Mouse (Mus musculus) retina, postnatal 1 day (tissue): ENCODE data around the gene Hipk1.
A peak's percentile ranks its signal among the peaks of the same experiment; 100 is the strongest.
"Not testable (repeated sequence)": the region's sequence is repeated elsewhere in the genome, so short reads cannot be mapped to it uniquely, and the experiment has no call there.

Experiments used
- DNase-seq: peaks from one replicate; pipeline ENCODE4 v3.0.0-alpha.2; 2012

Gene Hipk1

DNA sequence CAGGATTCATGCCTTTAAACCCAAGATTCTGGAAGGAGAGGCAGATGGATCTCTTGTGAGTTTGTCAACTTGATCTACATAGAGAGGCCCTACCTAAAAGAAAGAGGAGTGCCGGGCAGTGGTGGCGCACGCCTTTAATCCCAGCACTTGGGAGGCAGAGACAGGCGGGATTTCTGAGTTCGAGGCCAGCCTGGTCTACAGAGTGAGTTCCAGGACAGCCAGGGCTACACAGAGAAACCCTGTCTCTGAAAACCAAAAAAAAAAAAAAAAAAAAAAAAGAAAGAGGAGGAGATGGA is 696 bp upstream of the Hipk1 start:
- DNase-seq: not testable (repeated sequence)

GRCm38 (mm10) chr3:103790346-103791145 is 817 bp downstream of the Hipk1 start:
- DNase-seq: no peak

DNA sequence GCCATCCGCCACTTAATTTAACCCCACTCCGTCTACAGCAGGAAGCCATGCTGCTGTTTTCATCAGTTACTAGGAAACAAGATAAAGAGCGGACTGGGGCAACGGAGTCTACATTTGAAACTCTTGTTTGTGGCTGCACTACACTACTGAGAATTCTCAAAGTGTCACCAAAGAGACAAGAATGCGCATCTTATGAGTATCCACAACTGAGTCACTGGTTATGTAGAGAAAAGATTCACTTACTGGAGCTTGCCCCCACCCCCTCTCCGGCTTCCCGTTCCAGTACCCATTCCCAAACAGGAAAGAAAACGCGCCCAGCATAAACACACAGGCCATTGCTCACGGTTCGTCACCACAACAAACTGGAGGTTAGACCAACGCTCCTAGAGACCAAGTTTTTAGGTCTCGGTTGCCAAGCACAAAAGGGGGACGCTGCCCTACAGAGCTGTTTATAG is 1.4 kb downstream of the Hipk1 start:
- peak; percentile 39 for DNase-seq

GRCm38 (mm10) chr3:103789096-103789495 is 2.3 kb downstream of the Hipk1 start:
- DNase-seq: no peak

DNA sequence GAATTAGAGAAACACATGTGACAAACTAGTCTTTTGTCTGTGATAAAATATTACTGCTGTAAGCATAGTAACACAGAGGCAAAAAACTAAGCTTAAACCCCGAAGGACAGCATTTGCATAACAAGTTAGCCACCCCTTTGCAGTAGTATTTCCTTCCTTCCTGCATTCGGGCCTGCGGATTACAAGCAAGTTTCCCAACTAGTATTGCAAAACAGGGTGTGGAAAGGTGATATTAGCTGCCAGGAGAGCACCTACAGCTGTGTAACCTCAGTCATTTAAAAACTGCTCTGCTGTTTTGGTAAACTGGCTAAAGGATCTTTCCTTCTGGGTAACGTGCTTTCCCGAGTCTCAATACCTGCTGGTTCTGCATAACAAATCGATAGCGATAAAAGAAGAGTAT is 4.1 kb downstream of the Hipk1 start:
- no peak for DNase-seq

- DNase-seq: no peak
These were observed 8.3 kb downstream of the Hipk1 start for GRCm38 (mm10) chr3:103782844-103783609.

DNA sequence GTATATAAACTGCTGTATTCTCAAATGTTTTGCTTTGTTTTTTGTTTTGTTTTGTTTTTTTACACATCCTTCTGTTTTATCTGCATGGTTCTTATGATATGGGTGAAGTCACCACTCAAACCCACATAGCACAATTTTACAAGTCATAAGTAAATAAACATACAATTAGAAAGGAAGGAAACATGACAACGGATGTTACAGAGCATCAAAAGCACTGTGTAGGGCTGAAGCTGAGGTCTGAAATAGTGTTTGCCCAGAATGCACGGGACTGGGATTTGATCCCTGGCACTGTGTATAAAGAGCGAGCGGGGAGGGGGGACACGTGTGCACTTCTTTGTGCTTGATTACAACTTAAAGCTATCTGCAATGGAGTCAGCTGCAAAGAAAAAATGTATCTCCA is 10.6 kb downstream of the Hipk1 start:
- no peak for DNase-seq

GRCm38 (mm10) chr3:103780271-103780670 is 11.1 kb downstream of the Hipk1 start:
- no peak for DNase-seq

GRCm38 (mm10) chr3:103779183-103779582 is 12.2 kb downstream of the Hipk1 start:
- DNase-seq: no peak

- no peak for DNase-seq
These were observed 12.7 kb downstream of the Hipk1 start for GRCm38 (mm10) chr3:103778660-103779059.

- no peak for DNase-seq
These were observed 13.4 kb downstream of the Hipk1 start for GRCm38 (mm10) chr3:103777940-103778339.

DNA sequence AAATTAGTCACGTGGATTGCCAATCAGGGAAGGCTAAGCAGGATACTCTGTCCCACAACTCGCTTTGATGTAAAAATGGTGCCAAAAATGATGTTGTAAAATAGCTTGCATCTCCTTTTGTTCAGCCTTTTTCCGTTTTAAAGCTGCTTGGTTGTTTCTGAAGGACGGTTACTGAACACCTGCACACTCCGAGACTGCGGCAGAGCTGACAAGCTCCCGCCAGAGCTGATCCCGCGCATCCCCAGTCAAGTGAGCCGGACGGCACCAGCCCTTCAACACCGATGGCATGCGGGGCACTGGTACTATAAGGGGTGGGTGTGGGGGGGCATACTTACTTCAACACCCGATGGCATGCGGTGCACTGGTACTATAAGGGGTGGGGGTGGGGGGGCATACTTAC is 17.4 kb downstream of the Hipk1 start:
- DNase-seq: no peak

DNA sequence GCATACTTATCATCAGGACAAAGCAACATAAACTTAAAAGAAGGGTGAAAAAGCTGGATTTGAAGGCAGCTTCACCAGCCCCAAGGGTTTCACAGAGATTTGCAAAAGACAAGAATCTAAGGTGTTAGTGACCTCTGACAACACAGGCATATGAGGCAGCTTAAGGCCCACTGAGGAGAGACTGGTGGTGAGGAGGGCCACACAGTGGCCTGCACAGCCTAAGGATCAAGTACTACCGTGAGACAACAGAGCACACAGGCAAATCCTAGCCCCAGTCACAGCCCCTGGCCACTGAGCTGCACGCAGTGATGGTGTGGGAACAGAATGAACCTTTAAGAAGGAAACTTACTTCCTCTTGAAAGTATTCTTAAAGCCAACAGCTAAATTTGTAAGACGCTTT is 17.9 kb downstream of the Hipk1 start:
- DNase-seq: no peak

GRCm38 (mm10) chr3:103772846-103773245 is 18.5 kb downstream of the Hipk1 start:
- no peak for DNase-seq

- DNase-seq: no peak
These were observed 19.7 kb downstream of the Hipk1 start for GRCm38 (mm10) chr3:103771531-103772130.

DNA sequence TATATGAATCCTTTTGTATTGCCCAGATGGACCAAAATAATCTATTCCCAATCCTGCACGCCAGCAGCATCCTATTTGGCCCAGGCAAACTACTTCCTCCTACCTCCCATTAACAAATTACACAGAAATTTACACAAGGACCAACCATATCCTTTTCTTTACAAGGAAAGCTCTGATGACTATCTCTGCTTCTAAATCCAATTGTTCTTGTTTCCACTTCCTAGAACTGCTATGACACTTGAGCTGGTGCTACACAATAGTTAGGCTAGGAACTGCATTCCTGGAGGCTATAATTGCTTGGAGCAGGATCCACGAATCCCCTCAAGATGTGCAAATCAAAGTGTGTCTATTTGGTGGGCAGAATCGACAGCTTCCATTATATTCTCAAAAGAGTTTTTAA is 24.6 kb downstream of the Hipk1 start:
- no peak for DNase-seq

GRCm38 (mm10) chr3:103759261-103759970 is 31.9 kb downstream of the Hipk1 start:
- no peak for DNase-seq

GRCm38 (mm10) chr3:103758456-103758855 is 32.9 kb downstream of the Hipk1 start:
- DNase-seq: no peak

- DNase-seq: no peak
These were observed 34.4 kb downstream of the Hipk1 start for GRCm38 (mm10) chr3:103756920-103757319.

- no peak for DNase-seq
These were observed 36.0 kb downstream of the Hipk1 start for GRCm38 (mm10) chr3:103755351-103755750.

DNA sequence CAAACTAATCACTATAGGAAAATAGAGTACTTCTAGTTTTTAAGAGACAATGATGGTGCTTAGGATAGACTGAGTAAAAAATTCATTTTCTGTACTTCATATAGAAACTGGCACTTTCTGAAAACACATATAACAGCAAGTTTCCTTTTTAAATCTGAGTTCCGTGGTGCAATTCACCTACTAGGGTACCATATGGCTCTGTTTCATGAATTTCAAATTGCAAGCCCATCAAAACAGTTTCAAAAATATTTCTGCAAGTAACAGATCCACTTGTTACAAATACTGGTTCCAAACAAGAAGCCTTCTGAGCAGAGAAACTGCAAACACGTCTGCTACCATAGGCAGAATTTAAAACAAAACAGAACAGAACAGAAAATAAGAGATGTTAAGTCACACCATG is 39.8 kb downstream of the Hipk1 start:
- no peak for DNase-seq

DNA sequence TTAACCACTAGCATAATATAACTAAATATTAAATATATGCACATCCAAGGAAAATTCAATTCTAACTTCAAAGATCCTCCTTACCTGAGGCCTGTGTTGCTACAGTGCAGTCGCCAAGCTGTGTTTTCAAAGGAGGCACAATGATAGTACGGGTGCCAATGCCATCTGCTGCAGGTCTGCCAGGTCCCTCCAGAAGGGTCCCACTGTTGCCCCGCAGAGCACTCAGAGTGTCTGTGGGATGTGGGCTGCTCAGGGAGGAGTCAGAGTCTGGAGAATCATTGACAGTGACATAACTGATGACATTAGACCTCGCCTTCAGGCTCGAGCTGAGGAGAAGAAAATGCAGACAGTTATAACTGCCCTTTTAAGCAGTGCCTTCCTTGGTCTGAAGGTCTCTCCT is 44.7 kb downstream of the Hipk1 start:
- no peak for DNase-seq

- DNase-seq: no peak
These were observed 46.2 kb downstream of the Hipk1 start for GRCm38 (mm10) chr3:103745001-103745770.
